Comparison of ENCODE assay signal across 8 mouse cellular contexts in genomic region chr8:109736819-109737218, GRCm38 (mm10). TPM values are rescaled to one million over a fixed set of nuclear protein-coding genes. Genes with fewer than 3 reads are reported as not detected.
DNase-seq lines count a peak whose midpoint lies in the region; ATAC-seq and TF ChIP-seq lines count a peak whose summit lies in the region.

No protein-coding gene starts in this region.

- TF ChIP-seq CTCF in kidney, postnatal 0 days (IDR thresholded peaks at IDR 0.05; ENCODE audit: low read depth), result no peak

- peak overlapping the region; percentile 94 for H3K4me2 ChIP-seq in kidney, postnatal 0 days (ENCODE audit: low read length)
- peak overlapping the region; percentile 75 for H3K4me2 ChIP-seq in hindbrain, embryonic 13.5 days
- H3K4me2 ChIP-seq in midbrain, embryonic 11.5 days, result peak overlapping the region; percentile 95

- H3K36me3 ChIP-seq in kidney, postnatal 0 days (ENCODE audit: insufficient read depth, low read length), result peaks cover 22% of the 10 kb centered on the region; the same call in 1 of the 2 replicates
- peaks cover 29% of the 10 kb centered on the region for H3K36me3 ChIP-seq in hindbrain, embryonic 13.5 days
- peaks cover 16% of the 10 kb centered on the region; the same call in 1 of the 2 replicates for H3K36me3 ChIP-seq in midbrain, embryonic 11.5 days (ENCODE audit: control insufficient read depth, insufficient read depth, low read length)

- no peaks in the 10 kb centered on the region for H3K9me3 ChIP-seq in kidney, postnatal 0 days (replicated peaks; ENCODE audit: low read length)
- no peaks in the 10 kb centered on the region for H3K9me3 ChIP-seq in hindbrain, embryonic 13.5 days
- H3K9me3 ChIP-seq in midbrain, embryonic 11.5 days (ENCODE audit: control insufficient read depth, low read length), result no peaks in the 10 kb centered on the region

- 7% methylated on average over 8 of the region's 8 CpGs for WGBS in kidney, postnatal 0 days
- WGBS in hindbrain, embryonic 13.5 days, result 11% methylated on average over 8 of the region's 8 CpGs
- WGBS in midbrain, embryonic 11.5 days, result 6% methylated on average over 8 of the region's 8 CpGs

- peak overlapping the region; percentile 98 for H3K9ac ChIP-seq in kidney, postnatal 0 days (ENCODE audit: low read depth, low read length)
- peak overlapping the region; percentile 99 for H3K9ac ChIP-seq in hindbrain, embryonic 13.5 days
- H3K9ac ChIP-seq in midbrain, embryonic 11.5 days (ENCODE audit: low read length), result peak overlapping the region; percentile 98

- no peak; the same call in 1 of the 2 replicates for ATAC-seq in kidney, postnatal 0 days (replicated peaks; ENCODE audit: low FRiP score, low read depth)
- 0 out of 2 replicates have a peak, but pooled peaks have one; percentile 10 for ATAC-seq in hindbrain, embryonic 13.5 days (ENCODE audit: low FRiP score)
- no peak for ATAC-seq in midbrain, embryonic 11.5 days (ENCODE audit: low FRiP score)

- H3K4me3 ChIP-seq in kidney, postnatal 0 days (replicated peaks; ENCODE audit: low read depth, low read length), result peak overlapping the region; percentile 96
- H3K4me3 ChIP-seq in hindbrain, embryonic 13.5 days, result peak overlapping the region; percentile 99
- peak overlapping the region; percentile 99 for H3K4me3 ChIP-seq in midbrain, embryonic 11.5 days (ENCODE audit: low read depth, low read length)

- DNase-seq in kidney, postnatal 0 days (ENCODE audit: low spot score), result no peak
- no peak for DNase-seq in kidney, postnatal 14 days
- DNase-seq in c-Kit-positive CD71-negative TER-119-negative erythroid progenitor cells, embryonic 14.5 days (ENCODE audit: low read depth), result peak; percentile 10
- no peak for DNase-seq in midbrain, embryonic 11.5 days (ENCODE audit: low spot score, missing footprints)
- no peak for DNase-seq in frontal cortex, adult 2 months (ENCODE audit: extremely low spot score in 1 of 2, low spot score in 1 of 2)
- no peak for DNase-seq in layer of hippocampus, postnatal 25 days (ENCODE audit: extremely low spot score in 1 of 2, low spot score in 1 of 2)
- DNase-seq in layer of hippocampus, postnatal 10 days (ENCODE audit: low spot score in 2 of 2), result no peak

- H3K4me1 ChIP-seq in kidney, postnatal 0 days (replicated peaks; ENCODE audit: insufficient read depth, low read length), result peaks cover 15% of the 10 kb centered on the region; the same call in 1 of the 2 replicates
- peaks cover 19% of the 10 kb centered on the region for H3K4me1 ChIP-seq in hindbrain, embryonic 13.5 days (replicated peaks)
- H3K4me1 ChIP-seq in midbrain, embryonic 11.5 days (ENCODE audit: control insufficient read depth, insufficient read depth, low read length), result peaks cover 7% of the 10 kb centered on the region

- H3K27ac ChIP-seq in kidney, postnatal 0 days, result peak overlapping the region; percentile 85
- no peak overlapping the region for H3K27ac ChIP-seq in hindbrain, embryonic 13.5 days
- H3K27ac ChIP-seq in midbrain, embryonic 11.5 days (ENCODE audit: low read depth, low read length), result no peak overlapping the region

- H3K27me3 ChIP-seq in kidney, postnatal 0 days (ENCODE audit: insufficient read depth, low read length), result no peaks in the 10 kb centered on the region
- H3K27me3 ChIP-seq in hindbrain, embryonic 13.5 days, result no peaks in the 10 kb centered on the region
- no peaks in the 10 kb centered on the region for H3K27me3 ChIP-seq in midbrain, embryonic 11.5 days (ENCODE audit: control insufficient read depth, insufficient read depth, low read length)

RNA-seq across cellular contexts. Expression of gene Atxn1l, which starts 0.7 kb away (rescaled TPM):
- polyA plus RNA-seq in kidney, postnatal 0 days (2015; fragmentation: Nextera tagmentation; extraction: Ambion mirVana), result 4.5 and 4.8 TPM in 2 replicates
- 3.8 and 4.4 TPM in 2 replicates for polyA plus RNA-seq in hindbrain, embryonic 13.5 days (2015; fragmentation: Nextera tagmentation; extraction: Ambion mirVana)
- polyA plus RNA-seq in midbrain, embryonic 11.5 days (2014; fragmentation: Nextera tagmentation; extraction: Ambion mirVana), result 4.9 and 5.4 TPM in 2 replicates
- polyA plus RNA-seq in frontal cortex, adult 2 months (2012; rRNA removed), result 15.0 and 15.4 TPM in 2 replicates
- total RNA-seq in layer of hippocampus, postnatal 25 days (2021), result 10 to 100 TPM; 38.7 to 45.0 TPM
- total RNA-seq in layer of hippocampus, postnatal 10 days (2021), result 10 to 100 TPM; 40.8 to 41.1 TPM

RNA-seq across cellular contexts. Expression of gene Zfp821, which starts 31.5 kb away (rescaled TPM):
- polyA plus RNA-seq in kidney, postnatal 0 days (2015; fragmentation: Nextera tagmentation; extraction: Ambion mirVana), result 21.9 and 22.2 TPM in 2 replicates
- polyA plus RNA-seq in hindbrain, embryonic 13.5 days (2015; fragmentation: Nextera tagmentation; extraction: Ambion mirVana), result 77.0 and 78.9 TPM in 2 replicates
- polyA plus RNA-seq in midbrain, embryonic 11.5 days (2014; fragmentation: Nextera tagmentation; extraction: Ambion mirVana), result 50.9 and 52.4 TPM in 2 replicates
- 53.2 TPM in 2 replicates for polyA plus RNA-seq in frontal cortex, adult 2 months (2012; rRNA removed)
- 10 to 100 TPM; 45.3 to 47.3 TPM for total RNA-seq in layer of hippocampus, postnatal 25 days (2021)
- total RNA-seq in layer of hippocampus, postnatal 10 days (2021), result 10 to 100 TPM; 63.7 to 65.0 TPM

RNA-seq across cellular contexts. Expression of gene Ap1g1, which starts 41.5 kb away (rescaled TPM):
- polyA plus RNA-seq in kidney, postnatal 0 days (2015; fragmentation: Nextera tagmentation; extraction: Ambion mirVana), result 36.0 and 38.2 TPM in 2 replicates
- 49.7 and 51.4 TPM in 2 replicates for polyA plus RNA-seq in hindbrain, embryonic 13.5 days (2015; fragmentation: Nextera tagmentation; extraction: Ambion mirVana)
- 41.6 and 47.3 TPM in 2 replicates for polyA plus RNA-seq in midbrain, embryonic 11.5 days (2014; fragmentation: Nextera tagmentation; extraction: Ambion mirVana)
- 64.4 and 70.2 TPM in 2 replicates for polyA plus RNA-seq in frontal cortex, adult 2 months (2012; rRNA removed)
- 10 to 100 TPM; 83.0 to 92.1 TPM for total RNA-seq in layer of hippocampus, postnatal 25 days (2021)
- total RNA-seq in layer of hippocampus, postnatal 10 days (2021), result 10 to 100 TPM; 80.2 to 96.9 TPM

RNA-seq across cellular contexts. Expression of gene Ist1, which starts 43.8 kb away (rescaled TPM):
- 123 and 134 TPM in 2 replicates for polyA plus RNA-seq in kidney, postnatal 0 days (2015; fragmentation: Nextera tagmentation; extraction: Ambion mirVana)
- 180 and 182 TPM in 2 replicates for polyA plus RNA-seq in hindbrain, embryonic 13.5 days (2015; fragmentation: Nextera tagmentation; extraction: Ambion mirVana)
- polyA plus RNA-seq in midbrain, embryonic 11.5 days (2014; fragmentation: Nextera tagmentation; extraction: Ambion mirVana), result 182 and 187 TPM in 2 replicates
- 104 and 110 TPM in 2 replicates for polyA plus RNA-seq in frontal cortex, adult 2 months (2012; rRNA removed)
- 10 to 100 TPM; 84.7 to 86.4 TPM for total RNA-seq in layer of hippocampus, postnatal 25 days (2021)
- 100 to 1,000 TPM in 1 of 2 experiments, 10 to 100 TPM in 1; 95.8 to 103 TPM for total RNA-seq in layer of hippocampus, postnatal 10 days (2021)
